Mouse (Mus musculus): ENCODE measurements around the gene Chit1. TPM values are rescaled to one million over a fixed set of nuclear protein-coding genes. Genes with fewer than 3 reads are reported as not detected.

Chit1 gene
- polyA plus RNA-seq, 1 experiment, result 0.08 TPM

DNA sequence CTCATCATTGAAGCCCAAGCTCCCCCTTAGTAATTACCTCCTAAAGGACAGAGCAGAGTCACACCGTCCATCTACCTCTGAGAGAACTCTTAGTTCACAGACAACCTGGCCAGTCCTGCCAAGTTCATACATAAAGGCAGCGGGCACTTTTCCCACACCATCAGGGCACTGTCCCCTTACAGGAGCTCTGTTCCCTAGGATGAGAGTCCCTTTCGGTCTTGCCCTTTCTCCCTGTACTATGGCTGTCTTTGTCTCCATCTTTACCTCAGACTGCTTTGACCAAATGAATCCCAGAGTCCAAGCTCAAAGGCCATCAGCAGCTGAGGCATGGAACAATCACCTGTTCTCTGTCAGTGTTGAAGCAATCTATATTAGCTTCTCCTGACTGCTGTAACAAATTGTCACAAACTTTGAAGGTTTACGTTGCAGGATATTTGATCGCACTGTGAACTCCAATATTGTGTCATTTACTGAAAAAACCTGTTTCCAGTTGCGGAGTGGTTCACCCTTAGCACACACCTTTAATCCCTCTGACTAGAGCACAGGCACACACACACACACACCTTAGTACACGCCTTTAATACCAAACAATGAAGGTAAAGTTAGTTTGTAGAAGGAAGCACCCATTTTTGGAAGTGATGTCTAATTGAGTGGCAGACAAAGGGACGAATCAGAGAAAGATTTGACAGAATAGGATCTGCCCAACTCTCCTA lies 58.1 kb downstream of the Chit1 start:
- Histone ChIP-seq H3K4me3 (no peak overlapping the region), H3K36me3 (ENCODE audit: control insufficient read depth, insufficient read depth) (no peaks in the 10 kb centered on the region), H3K79me2 (ENCODE audit: control insufficient read depth, insufficient read depth) (no peaks in the 10 kb centered on the region), H3K27me3 (ENCODE audit: control insufficient read depth, insufficient read depth, insufficient read length) (peaks cover 45% of the 10 kb centered on the region), H3ac (ENCODE audit: control insufficient read depth, insufficient read length) (no peak overlapping the region), H3K4me2 (ENCODE audit: low read depth) (no peak overlapping the region)
- TF ChIP-seq SRF (IDR thresholded peaks at IDR 0.05; ENCODE audit: control insufficient read depth, insufficient read length, low read depth) (no peak), MAX (IDR thresholded peaks at IDR 0.05; ENCODE audit: low read depth) (no peak), POLR2A (IDR thresholded peaks at IDR 0.05; ENCODE audit: insufficient read length, low read depth) (no peak), CEBPB (IDR thresholded peaks at IDR 0.05; ENCODE audit: insufficient read depth, poor library complexity, severe bottlenecking) (no peak), TCF3 (IDR thresholded peaks at IDR 0.05; ENCODE audit: insufficient read length, low read depth) (no peak), REST (IDR thresholded peaks at IDR 0.05; ENCODE audit: insufficient read depth, insufficient read length) (no peak)

- Histone ChIP-seq H3K4me2 (ENCODE audit: low read depth) (no peak overlapping the region), H3K79me2 (ENCODE audit: control insufficient read depth, insufficient read depth) (no peaks in the 10 kb centered on the region), H3ac (ENCODE audit: control insufficient read depth, insufficient read length) (no peak overlapping the region), H3K36me3 (ENCODE audit: control insufficient read depth, insufficient read depth) (no peaks in the 10 kb centered on the region), H3K4me3 (no peak overlapping the region), H3K27me3 (ENCODE audit: control insufficient read depth, insufficient read depth, insufficient read length) (peaks cover 64% of the 10 kb centered on the region)
- no peak for TF ChIP-seq REST (IDR thresholded peaks at IDR 0.05; ENCODE audit: insufficient read depth, insufficient read length)
- no peak for TF ChIP-seq TCF12 (IDR thresholded peaks at IDR 0.05; ENCODE audit: insufficient read depth, poor library complexity, severe bottlenecking)
- TF ChIP-seq CEBPB (IDR thresholded peaks at IDR 0.05; ENCODE audit: insufficient read depth, poor library complexity, severe bottlenecking), result no peak
- TF ChIP-seq POLR2AphosphoS2 (IDR thresholded peaks at IDR 0.05; ENCODE audit: insufficient read length, low read depth), result no peak
- TF ChIP-seq MAX (IDR thresholded peaks at IDR 0.05; ENCODE audit: low read depth), result no peak
- no peak for TF ChIP-seq MYOG (IDR thresholded peaks at IDR 0.05; ENCODE audit: control insufficient read depth in 1 of 3, insufficient read depth in 1 of 3, insufficient read length in 2 of 3, low read depth in 2 of 3)
- no peak for TF ChIP-seq TCF3 (IDR thresholded peaks at IDR 0.05; ENCODE audit: insufficient read length, low read depth)
- TF ChIP-seq SRF (IDR thresholded peaks at IDR 0.05; ENCODE audit: control insufficient read depth, insufficient read length, low read depth), result no peak
- no peak for TF ChIP-seq POLR2A (IDR thresholded peaks at IDR 0.05; ENCODE audit: insufficient read length, low read depth)
Observed at GRCm38 (mm10) chr1:134173081-134173480, 62.0 kb downstream of the Chit1 start.

- no peaks in the 10 kb centered on the region for H3K36me3 ChIP-seq (ENCODE audit: control insufficient read depth, insufficient read depth)
- peaks cover 48% of the 10 kb centered on the region for H3K27me3 ChIP-seq (ENCODE audit: control insufficient read depth, insufficient read depth, insufficient read length)
- TF ChIP-seq POLR2AphosphoS2 (IDR thresholded peaks at IDR 0.05; ENCODE audit: insufficient read length, low read depth) (no peak), E2F4 (IDR thresholded peaks at IDR 0.05; ENCODE audit: insufficient read depth) (no peak), MAX (IDR thresholded peaks at IDR 0.05; ENCODE audit: low read depth) (no peak), POLR2A (IDR thresholded peaks at IDR 0.05; ENCODE audit: insufficient read length, low read depth) (no peak), TCF3 (IDR thresholded peaks at IDR 0.05; ENCODE audit: insufficient read length, low read depth) (no peak), USF1 (IDR thresholded peaks at IDR 0.05; ENCODE audit: low read depth) (no peak), MYOG (IDR thresholded peaks at IDR 0.05; ENCODE audit: control insufficient read depth in 1 of 3, insufficient read depth in 1 of 3, insufficient read length in 2 of 3, low read depth in 2 of 3) (no peak), MYOD1 (IDR thresholded peaks at IDR 0.05; ENCODE audit: control insufficient read depth in 1 of 3, insufficient read length in 2 of 3, low read depth in 2 of 3) (no peak), CEBPB (IDR thresholded peaks at IDR 0.05; ENCODE audit: insufficient read depth, poor library complexity, severe bottlenecking) (no peak), SRF (IDR thresholded peaks at IDR 0.05; ENCODE audit: control insufficient read depth, insufficient read length, low read depth) (no peak), REST (IDR thresholded peaks at IDR 0.05; ENCODE audit: insufficient read depth, insufficient read length) (no peak), TCF12 (IDR thresholded peaks at IDR 0.05; ENCODE audit: insufficient read depth, poor library complexity, severe bottlenecking) (no peak)
- no peak overlapping the region for H3K4me2 ChIP-seq (ENCODE audit: low read depth)
- no peaks in the 10 kb centered on the region for H3K79me2 ChIP-seq (ENCODE audit: control insufficient read depth, insufficient read depth)
- H3K4me3 ChIP-seq, result no peak overlapping the region
- no peak overlapping the region for H3ac ChIP-seq (ENCODE audit: control insufficient read depth, insufficient read length)
Observed at GRCm38 (mm10) chr1:134177976-134178375, 66.9 kb downstream of the Chit1 start.

- TF ChIP-seq E2F4 (IDR thresholded peaks at IDR 0.05; ENCODE audit: insufficient read depth), result no peak
- TF ChIP-seq MAX (IDR thresholded peaks at IDR 0.05; ENCODE audit: low read depth), result no peak
- no peak for TF ChIP-seq POLR2A (IDR thresholded peaks at IDR 0.05; ENCODE audit: insufficient read length, low read depth)
- TF ChIP-seq TCF12 (IDR thresholded peaks at IDR 0.05; ENCODE audit: insufficient read depth, poor library complexity, severe bottlenecking), result no peak
- TF ChIP-seq POLR2AphosphoS2 (IDR thresholded peaks at IDR 0.05; ENCODE audit: insufficient read length, low read depth), result no peak
- no peak for TF ChIP-seq REST (IDR thresholded peaks at IDR 0.05; ENCODE audit: insufficient read depth, insufficient read length)
- TF ChIP-seq USF1 (IDR thresholded peaks at IDR 0.05; ENCODE audit: low read depth), result no peak
- TF ChIP-seq CEBPB (IDR thresholded peaks at IDR 0.05; ENCODE audit: insufficient read depth, poor library complexity, severe bottlenecking), result no peak
- no peak for TF ChIP-seq MYOD1 (IDR thresholded peaks at IDR 0.05; ENCODE audit: control insufficient read depth in 1 of 3, insufficient read length in 2 of 3, low read depth in 2 of 3)
- no peak for TF ChIP-seq MYOG (IDR thresholded peaks at IDR 0.05; ENCODE audit: control insufficient read depth in 1 of 3, insufficient read depth in 1 of 3, insufficient read length in 2 of 3, low read depth in 2 of 3)
- TF ChIP-seq SRF (IDR thresholded peaks at IDR 0.05; ENCODE audit: control insufficient read depth, insufficient read length, low read depth), result no peak
- TF ChIP-seq TCF3 (IDR thresholded peaks at IDR 0.05; ENCODE audit: insufficient read length, low read depth), result no peak
- H3ac ChIP-seq (ENCODE audit: control insufficient read depth, insufficient read length), result no peak within 1 kb of the TSS
- no peak within 1 kb of the TSS for H3K4me2 ChIP-seq (ENCODE audit: low read depth)
- no peaks in the 10 kb centered on the region for H3K36me3 ChIP-seq (ENCODE audit: control insufficient read depth, insufficient read depth)
- H3K79me2 ChIP-seq (ENCODE audit: control insufficient read depth, insufficient read depth), result no peaks in the 10 kb centered on the region
- H3K4me3 ChIP-seq, result no peak within 1 kb of the TSS
- peaks cover 43% of the 10 kb centered on the region for H3K27me3 ChIP-seq (ENCODE audit: control insufficient read depth, insufficient read depth, insufficient read length)
Observed at GRCm38 (mm10) chr1:134182025-134182424, 71.0 kb downstream of the Chit1 start, which contains the start of gene Chil1. TSS of gene Chil1 (plus strand) at chr1:134182176.

Data from myocyte (in vitro differentiated cells).